Mouse (Mus musculus) erythroblast, adult 5-6 weeks (primary cell): Measurements from ENCODE around the gene Oas2. TPM values are rescaled to one million over a fixed set of nuclear protein-coding genes. Genes with fewer than 3 reads are reported as not detected.
"Not testable (repeated sequence)": the region's sequence is repeated elsewhere in the genome, so short reads cannot be mapped to it uniquely, and the experiment has no call there.

Experiments used
- ATAC-seq: replicated peaks from 2 replicates; pipeline ENCODE4 v1.8.0; 2016; ENCODE audit warnings: moderate number of reproducible peaks, mild to moderate bottlenecking, moderate TSS enrichment, inconsistent platforms; ENCODE audit not compliant: poor library complexity, low FRiP score, severe bottlenecking
- total RNA-seq, 2 experiments: library from RNA; stranded (forward) in 1 of 2; stranded (reverse) in 1 of 2; fragments of 150-400 nt in 1 of 2; fragments of 200-764, 138-1000 nt in 1 of 2; gene quantifications; 2 replicates each; pipeline versions ENCODE4 v1.2.3 to v1.2.4; 2015 to 2017; ENCODE audit warnings: low replicate concordance in 2 of 2

Oas2 gene
- total RNA-seq (2015; ENCODE audit: low replicate concordance) (10.2 and 17.9 TPM in 2 replicates), total RNA-seq (2017; ENCODE audit: low replicate concordance) (3.8 and 7.0 TPM in 2 replicates)

GRCm38 (mm10) chr5:120749688-120750087 lies at the start of gene Oas2:
TSS of gene Oas2 (minus strand) at chr5:120749853.
- no peak for ATAC-seq

GRCm38 (mm10) chr5:120798943-120799342 lies 49.3 kb upstream of the Oas2 start:
- peak; percentile 85 for ATAC-seq

- peak; percentile 60 for ATAC-seq
Measured at GRCm38 (mm10) chr5:120798147-120798546, 48.5 kb upstream of the Oas2 start.

- ATAC-seq, result not testable (repeated sequence)
Measured at GRCm38 (mm10) chr5:120795480-120796034, 45.9 kb upstream of the Oas2 start, which contains the start of gene Oas1e. TSS of gene Oas1e (minus strand) at chr5:120795530.

- ATAC-seq, result peak; percentile 63
Measured at GRCm38 (mm10) chr5:120793043-120793442, 43.4 kb upstream of the Oas2 start.

GRCm38 (mm10) chr5:120787042-120787441 lies 37.4 kb upstream of the Oas2 start:
- ATAC-seq, result no peak

- no peak for ATAC-seq
Measured at GRCm38 (mm10) chr5:120782446-120782845, 32.8 kb upstream of the Oas2 start.

- no peak for ATAC-seq
Measured at GRCm38 (mm10) chr5:120781646-120782045, 32.0 kb upstream of the Oas2 start.

- no peak for ATAC-seq
Measured at GRCm38 (mm10) chr5:120779922-120780321, 30.3 kb upstream of the Oas2 start.

GRCm38 (mm10) chr5:120778941-120779340 lies 29.3 kb upstream of the Oas2 start:
- no peak for ATAC-seq

GRCm38 (mm10) chr5:120777478-120777877 lies 27.8 kb upstream of the Oas2 start, which contains the start of gene Oas3:
TSS of gene Oas3 (minus strand) at chr5:120777661.
- peak; percentile 83 for ATAC-seq

GRCm38 (mm10) chr5:120776801-120777200 lies 27.1 kb upstream of the Oas2 start:
- ATAC-seq, result peak; percentile 49

GRCm38 (mm10) chr5:120775287-120775985 lies 25.8 kb upstream of the Oas2 start:
- ATAC-seq, result peak; percentile 54

GRCm38 (mm10) chr5:120769396-120769795 lies 19.7 kb upstream of the Oas2 start:
- ATAC-seq, result peak; percentile 97

GRCm38 (mm10) chr5:120765010-120765409 lies 15.4 kb upstream of the Oas2 start:
- no peak for ATAC-seq

- ATAC-seq, result peak; percentile 78
Measured at GRCm38 (mm10) chr5:120761901-120762300, 12.2 kb upstream of the Oas2 start.

GRCm38 (mm10) chr5:120754215-120754614 lies 4.6 kb upstream of the Oas2 start:
- no peak for ATAC-seq

GRCm38 (mm10) chr5:120752786-120753185 lies 3.1 kb upstream of the Oas2 start:
- ATAC-seq, result no peak

GRCm38 (mm10) chr5:120751206-120751605 lies 1.6 kb upstream of the Oas2 start:
- ATAC-seq, result no peak

- no peak for ATAC-seq
Measured at GRCm38 (mm10) chr5:120746451-120746850, 3.2 kb downstream of the Oas2 start.

GRCm38 (mm10) chr5:120742125-120742524 lies 7.5 kb downstream of the Oas2 start:
- ATAC-seq, result peak; percentile 72
